ENCODE assay signal across 8 mouse cellular contexts in genomic region chr13:51208378-51209100, GRCm38 (mm10). TPM values are rescaled to one million over a fixed set of nuclear protein-coding genes. Genes with fewer than 3 reads are reported as not detected.
DNase-seq lines count a peak whose midpoint lies in the region; ATAC-seq lines count a peak whose summit lies in the region.

No protein-coding gene starts in this region.

- no peak overlapping the region for H3K4me2 ChIP-seq in kidney, embryonic 15.5 days
- no peak overlapping the region for H3K4me2 ChIP-seq in forebrain, embryonic 12.5 days
- no peak overlapping the region for H3K4me2 ChIP-seq in hindbrain, embryonic 16.5 days (ENCODE audit: low read length)
- no peak overlapping the region for H3K4me2 ChIP-seq in lung, embryonic 15.5 days

- no peak for DNase-seq in kidney, adult 11 months
- DNase-seq in right cerebral cortex, postnatal 36 days (ENCODE audit: low spot score in 2 of 2) = peak; percentile 34 to 43
- DNase-seq in cerebellum, adult 11 months = no peak
- DNase-seq in ovary, postnatal 36 days (ENCODE audit: low spot score) = no peak

- peaks cover 8% of the 10 kb centered on the region; the same call in 1 of the 2 replicates for H3K4me1 ChIP-seq in kidney, embryonic 15.5 days
- H3K4me1 ChIP-seq in forebrain, embryonic 12.5 days = peaks cover 6% of the 10 kb centered on the region
- H3K4me1 ChIP-seq in hindbrain, embryonic 16.5 days (ENCODE audit: control insufficient read depth, insufficient read depth, low read depth, low read length) = no peaks in the 10 kb centered on the region
- H3K4me1 ChIP-seq in lung, embryonic 15.5 days = peaks cover 9% of the 10 kb centered on the region

- peak; percentile 61; the same call in 1 of the 2 replicates for ATAC-seq in kidney, embryonic 15.5 days (replicated peaks; ENCODE audit: low FRiP score)
- peak; percentile 84 for ATAC-seq in forebrain, embryonic 12.5 days (ENCODE audit: low FRiP score)
- ATAC-seq in hindbrain, embryonic 16.5 days = peak; percentile 93
- peak; percentile 86 for ATAC-seq in lung, embryonic 15.5 days (ENCODE audit: borderline replicate concordance, extremely low read depth, low FRiP score, low TSS enrichment)

- H3K36me3 ChIP-seq in kidney, embryonic 15.5 days = no peaks in the 10 kb centered on the region
- H3K36me3 ChIP-seq in forebrain, embryonic 12.5 days (replicated peaks) = no peaks in the 10 kb centered on the region
- H3K36me3 ChIP-seq in hindbrain, embryonic 16.5 days (ENCODE audit: control insufficient read depth, insufficient read depth, low read length) = no peaks in the 10 kb centered on the region
- H3K36me3 ChIP-seq in lung, embryonic 15.5 days = no peaks in the 10 kb centered on the region

- 67% methylated on average over 18 of the region's 18 CpGs for WGBS in kidney, embryonic 15.5 days
- whole genome bisulfite sequencing in forebrain, embryonic 12.5 days = 63% methylated on average over 18 of the region's 18 CpGs
- WGBS in hindbrain, embryonic 16.5 days = 59% methylated on average over 18 of the region's 18 CpGs
- 40% methylated on average over 18 of the region's 18 CpGs for WGBS in lung, embryonic 15.5 days

- H3K27ac ChIP-seq in kidney, embryonic 15.5 days = no peak overlapping the region
- no peak overlapping the region for H3K27ac ChIP-seq in forebrain, embryonic 12.5 days
- H3K27ac ChIP-seq in hindbrain, embryonic 16.5 days (ENCODE audit: low read depth, low read length) = no peak overlapping the region
- no peak overlapping the region for H3K27ac ChIP-seq in lung, embryonic 15.5 days

- no peak overlapping the region for H3K9ac ChIP-seq in kidney, embryonic 15.5 days
- H3K9ac ChIP-seq in forebrain, embryonic 12.5 days = no peak overlapping the region
- H3K9ac ChIP-seq in hindbrain, embryonic 16.5 days (ENCODE audit: low read depth, low read length) = no peak overlapping the region
- H3K9ac ChIP-seq in lung, embryonic 15.5 days = no peak overlapping the region

- no peak overlapping the region for H3K4me3 ChIP-seq in kidney, embryonic 15.5 days (replicated peaks)
- H3K4me3 ChIP-seq in forebrain, embryonic 12.5 days (replicated peaks) = no peak overlapping the region
- no peak overlapping the region for H3K4me3 ChIP-seq in hindbrain, embryonic 16.5 days (ENCODE audit: low read length)
- no peak overlapping the region for H3K4me3 ChIP-seq in lung, embryonic 15.5 days

- 0 out of 2 replicates have a peak, but pooled peaks cover 10% of the 10 kb centered on the region for H3K27me3 ChIP-seq in kidney, embryonic 15.5 days
- H3K27me3 ChIP-seq in forebrain, embryonic 12.5 days = no peaks in the 10 kb centered on the region
- H3K27me3 ChIP-seq in hindbrain, embryonic 16.5 days (replicated peaks; ENCODE audit: control insufficient read depth, insufficient read depth, low read length) = no peaks in the 10 kb centered on the region
- no peaks in the 10 kb centered on the region for H3K27me3 ChIP-seq in lung, embryonic 15.5 days

- no peaks in the 10 kb centered on the region for H3K9me3 ChIP-seq in kidney, embryonic 15.5 days (replicated peaks)
- no peaks in the 10 kb centered on the region for H3K9me3 ChIP-seq in forebrain, embryonic 12.5 days
- no peaks in the 10 kb centered on the region for H3K9me3 ChIP-seq in hindbrain, embryonic 16.5 days (ENCODE audit: control insufficient read depth, low read length)
- H3K9me3 ChIP-seq in lung, embryonic 15.5 days = no peaks in the 10 kb centered on the region

RNA-seq across cellular contexts. Expression of gene Nxnl2, which starts 37.7 kb away (rescaled TPM):
- 1.0 and 2.5 TPM in 2 replicates for polyA plus RNA-seq in kidney, embryonic 15.5 days (2015; fragmentation: Nextera tagmentation; extraction: Ambion mirVana)
- polyA plus RNA-seq in forebrain, embryonic 12.5 days (2016; fragmentation: Nextera tagmentation; extraction: Ambion mirVana) = 0.52 and 0.76 TPM in 2 replicates
- polyA plus RNA-seq in hindbrain, embryonic 16.5 days (2015; fragmentation: Nextera tagmentation; extraction: Ambion mirVana) = 4.1 and 6.0 TPM in 2 replicates
- polyA plus RNA-seq in lung, embryonic 15.5 days (2015; fragmentation: Nextera tagmentation; extraction: Ambion mirVana) = 2.8 and 3.3 TPM in 2 replicates

Comparison
In these comparisons a context has a peak if more than half of its experiments do, and no peak if none do; other contexts are left out.
1. DNase-seq: peak in right cerebral cortex, postnatal 36 days (2 of 2); none in kidney, adult 11 months (single experiment), cerebellum, adult 11 months (single experiment) and ovary, postnatal 36 days (single experiment).
2. Peak in every context shown above with its lines, with median percentiles within 50 percentile points of each other: ATAC-seq.